Mouse (Mus musculus) layer of hippocampus, adult 2 months (tissue): ENCODE data around the gene Mroh2a. TPM values are rescaled to one million over a fixed set of nuclear protein-coding genes. Genes with fewer than 3 reads are reported as not detected.

ENCODE experiments used
- DNase-seq, 2 experiments: peaks; one replicate each; pipeline ENCODE4 v3.0.0; 2022; ENCODE audit warnings: low spot score in 2 of 2
- H3K27ac ChIP-seq: fragments of 200-600 bp; 2 replicates; pipeline ENCODE4 v1.8.1; 2022
- H3K4me3 ChIP-seq: fragments of 200-600 bp; 2 replicates; pipeline ENCODE4 v1.8.1; 2022; ENCODE audit warnings: mild to moderate bottlenecking
- CTCF ChIP-seq: fragments of 200-600 bp; conservative IDR thresholded peaks from 2 replicates; pipeline ENCODE4 v1.8.1; 2022; ENCODE audit warnings: antibody characterized with exemption, mild to moderate bottlenecking, moderate library complexity
- total RNA-seq, 2 experiments: library from RNA; stranded (reverse); gene quantifications; 2 replicates each; pipeline ENCODE4 v1.2.3; 2021

Gene Mroh2a
- total RNA-seq, 2 experiments from 2014 or later, result 0.38 TPM; not detected in 1

GRCm38 (mm10) chr1:88273832-88274231, 47.0 kb downstream of the Mroh2a start:
- DNase-seq, result no peak
- no peak for TF ChIP-seq CTCF
- Histone ChIP-seq H3K4me3 (no peak overlapping the region), H3K27ac (no peak overlapping the region)

- no peak for DNase-seq
- no peak for TF ChIP-seq CTCF
- H3K27ac ChIP-seq, result no peak overlapping the region
- H3K4me3 ChIP-seq, result no peak overlapping the region
These were observed 47.7 kb downstream of the Mroh2a start for GRCm38 (mm10) chr1:88274371-88275077.

DNA sequence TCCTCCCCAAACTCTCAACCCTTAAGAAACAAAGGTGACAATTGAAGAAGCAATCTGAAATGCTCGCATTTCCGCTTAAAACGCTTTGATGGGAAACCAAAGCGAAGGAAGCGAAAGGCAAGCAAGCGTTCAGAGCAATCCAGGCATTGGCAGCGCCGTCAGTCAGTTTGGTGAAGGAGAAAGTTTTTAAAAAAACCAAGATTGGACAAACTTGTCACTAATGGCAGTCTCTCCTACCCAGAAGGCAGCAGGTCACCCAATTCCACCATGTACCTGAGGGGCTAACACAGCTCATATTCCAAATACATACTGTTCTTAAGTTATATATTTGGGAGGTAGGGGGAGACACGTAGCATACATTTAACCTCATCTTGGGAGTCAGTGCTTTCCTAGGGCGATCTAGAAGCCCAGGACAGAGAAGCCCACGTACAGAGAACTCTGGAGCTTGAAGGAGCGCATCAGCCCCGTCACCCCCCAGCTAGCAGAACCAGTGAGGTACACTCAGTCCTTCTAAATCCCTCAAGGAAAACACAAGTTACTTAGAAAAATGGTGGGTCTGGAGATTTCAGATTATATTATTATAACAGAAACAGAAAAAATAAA, 48.4 kb downstream of the Mroh2a start:
- TF ChIP-seq CTCF, result no peak
- no peak overlapping the region for H3K4me3 ChIP-seq
- no peak for DNase-seq
- no peak overlapping the region for H3K27ac ChIP-seq

GRCm38 (mm10) chr1:88275698-88276523, 49.1 kb downstream of the Mroh2a start:
- H3K4me3 ChIP-seq, result peak overlapping the region; percentile 57; the same call in 1 of the 2 replicates
- TF ChIP-seq CTCF, result no peak
- H3K27ac ChIP-seq, result no peak overlapping the region
- DNase-seq, result no peak

GRCm38 (mm10) chr1:88276524-88277097, 49.8 kb downstream of the Mroh2a start:
- DNase-seq, result no peak
- TF ChIP-seq CTCF, result no peak
- Histone ChIP-seq H3K27ac (peak overlapping the region; percentile 23), H3K4me3 (peak overlapping the region; percentile 57)

DNA sequence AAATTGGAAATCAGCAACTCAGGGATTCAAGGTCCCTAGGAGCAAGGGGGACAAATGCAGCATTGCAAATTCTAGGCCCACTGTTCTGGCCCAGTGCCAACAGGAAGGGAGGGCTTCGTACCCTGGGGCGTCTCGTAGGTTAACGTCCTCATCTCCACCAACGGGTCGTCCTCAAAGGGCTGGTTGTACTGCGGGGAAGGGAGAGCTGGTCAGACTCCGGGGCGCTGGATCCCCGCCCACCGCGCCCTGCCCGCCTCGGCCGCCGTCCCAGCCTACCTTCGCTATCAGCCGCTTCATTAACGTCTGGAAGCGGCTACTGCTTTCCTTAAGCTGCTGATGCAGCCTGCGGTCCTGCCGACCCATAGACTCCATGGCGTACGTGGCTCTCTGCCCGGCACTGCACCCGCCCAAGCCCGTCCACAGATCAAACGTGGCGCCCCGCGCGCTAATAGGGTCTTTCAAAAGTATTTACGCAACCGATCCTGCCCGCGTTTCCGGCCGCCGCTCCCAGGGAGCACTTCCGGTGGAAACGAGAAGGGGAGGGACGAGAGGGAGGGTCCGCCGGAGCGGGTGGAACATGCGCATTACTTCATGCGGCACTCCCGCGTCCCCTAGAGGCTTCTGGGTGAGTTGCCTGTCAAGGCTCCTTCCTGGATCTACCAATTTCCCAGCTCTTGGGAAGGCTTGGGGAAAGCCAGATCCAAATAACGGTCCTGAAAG, 50.5 kb downstream of the Mroh2a start, which contains the start of the genes Hjurp and Trpm8:
TSS of gene Hjurp (minus strand) at position 536 of the 720 bp plus-strand sequence.
TSS of gene Trpm8 (plus strand) at position 564 of the 720 bp plus-strand sequence.
- H3K27ac ChIP-seq, result peak within 1 kb of the TSS; percentile 23
- H3K4me3 ChIP-seq, result peak within 1 kb of the TSS; percentile 57
- DNase-seq, result peak; percentile 100
- TF ChIP-seq CTCF, result peak; percentile 95

DNA sequence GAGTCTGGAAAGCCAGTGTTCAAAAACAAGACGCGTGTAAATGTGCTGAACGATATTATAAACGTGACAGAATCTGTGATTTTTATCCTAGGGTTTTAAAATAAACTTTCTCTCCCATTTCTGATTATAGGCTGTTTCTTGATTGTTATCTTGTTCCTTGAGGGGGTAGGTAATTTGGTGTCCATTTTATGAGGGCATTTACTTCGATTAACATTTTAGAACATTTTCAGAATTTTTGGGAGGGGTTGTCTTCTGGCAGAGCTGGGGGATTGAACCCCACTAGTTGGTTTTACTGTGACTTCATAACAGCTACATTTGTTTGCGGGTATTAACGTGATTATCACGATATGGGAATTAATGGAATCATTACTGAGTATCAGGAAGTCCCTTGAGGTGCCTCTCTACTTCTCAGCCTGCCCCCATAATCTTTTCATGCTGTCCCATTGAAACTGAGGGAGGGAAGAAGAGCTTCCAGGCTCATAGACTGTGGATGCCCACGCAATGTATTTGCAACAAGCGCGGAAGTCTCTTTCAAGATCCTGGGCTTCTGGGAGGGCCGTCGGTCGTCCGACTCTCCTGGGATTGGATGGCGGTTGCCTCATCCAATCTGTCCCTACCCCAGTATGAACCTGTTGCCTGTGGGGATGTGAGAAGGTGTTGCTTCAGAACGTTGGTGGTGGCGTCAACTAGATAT, 51.2 kb downstream of the Mroh2a start:
- no peak for DNase-seq
- peak overlapping the region; percentile 57 for H3K4me3 ChIP-seq
- TF ChIP-seq CTCF, result no peak; the same call in none of the 2 replicates
- H3K27ac ChIP-seq, result peak overlapping the region; percentile 23

DNA sequence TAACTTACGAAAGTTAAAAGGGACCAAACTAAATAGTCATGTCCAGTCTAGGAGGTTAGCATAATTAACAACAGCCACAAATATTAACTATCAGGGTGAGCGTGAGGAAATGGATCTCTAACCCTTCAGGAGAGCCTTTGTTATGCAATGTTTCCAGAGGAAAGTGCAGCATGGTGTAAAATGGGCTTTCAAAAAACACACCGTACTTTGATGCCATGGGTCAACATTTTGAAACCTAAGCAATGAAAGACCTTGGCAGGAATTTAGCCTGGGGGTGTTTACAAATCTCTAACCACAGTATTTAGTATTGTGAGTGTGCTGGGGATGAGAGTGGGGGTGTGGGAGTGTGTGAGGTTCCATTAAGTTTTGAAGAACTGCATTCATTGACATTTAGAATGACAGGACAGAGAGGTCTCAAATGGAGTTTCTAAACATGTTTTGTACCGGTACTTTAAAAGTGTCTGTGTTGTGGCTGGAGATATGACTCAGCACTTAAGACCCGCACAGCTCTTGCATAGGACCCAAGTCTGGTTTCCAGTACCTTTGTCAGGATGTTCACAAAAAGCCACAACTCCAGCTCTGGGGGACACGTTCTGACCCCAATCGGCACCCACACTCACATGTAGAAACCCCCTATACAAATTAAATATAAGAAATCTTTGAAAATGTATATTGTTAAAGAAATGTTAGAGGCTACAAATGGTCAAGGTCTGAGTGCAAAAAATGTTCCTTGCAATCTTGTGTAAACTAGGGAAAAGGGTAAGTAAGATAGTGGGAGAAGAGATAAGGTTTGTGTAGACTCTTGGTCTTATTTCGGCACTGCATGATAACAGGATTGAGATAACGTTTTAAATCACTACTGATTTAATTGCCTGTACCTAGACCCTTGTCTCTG, 52.6 kb downstream of the Mroh2a start:
- no peak for TF ChIP-seq CTCF
- Histone ChIP-seq H3K27ac (no peak overlapping the region), H3K4me3 (no peak overlapping the region)
- no peak for DNase-seq

GRCm38 (mm10) chr1:88280006-88280690, 53.4 kb downstream of the Mroh2a start:
- Histone ChIP-seq H3K4me3 (no peak overlapping the region), H3K27ac (no peak overlapping the region)
- no peak for TF ChIP-seq CTCF
- no peak for DNase-seq

DNA sequence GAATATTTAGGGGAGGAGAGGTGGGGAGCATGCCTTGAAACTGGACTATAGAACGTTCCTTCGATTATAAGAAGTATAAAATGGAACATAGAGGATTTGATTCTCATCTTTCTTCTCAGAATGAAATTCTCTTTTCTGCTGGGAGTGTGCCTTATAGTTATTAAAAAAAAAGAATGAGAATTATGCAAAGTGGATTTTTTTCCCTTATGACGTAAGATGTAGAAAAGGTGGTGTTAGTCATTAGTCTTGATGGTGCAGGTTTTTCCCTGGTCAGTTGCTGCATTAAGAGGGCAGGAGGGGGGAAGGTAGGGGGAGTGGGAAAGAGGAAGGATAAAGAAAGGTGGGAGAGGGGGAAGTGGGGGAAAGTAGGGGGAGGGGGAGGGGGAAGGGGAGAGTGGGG, 55.5 kb downstream of the Mroh2a start:
- Histone ChIP-seq H3K4me3 (no peak overlapping the region), H3K27ac (no peak overlapping the region)
- TF ChIP-seq CTCF, result no peak
- no peak for DNase-seq
